Mouse (Mus musculus) midbrain, embryonic 14.5 days (tissue): Measurements from ENCODE around the gene Dpm3. TPM values are rescaled to one million over a fixed set of nuclear protein-coding genes. Genes with fewer than 3 reads are reported as not detected.

Source experiments
- ATAC-seq: fragments of 200-750 bp; cut with Nextera tagmentation; 2 replicates; pipeline ENCODE4 v1.8.0; 2017; ENCODE audit warnings: moderate number of reproducible peaks, moderate library complexity; ENCODE audit not compliant: low FRiP score, low TSS enrichment
- DNase-seq: peaks from one replicate; pipeline ENCODE4 v3.0.0-alpha.2; 2015
- H3K27ac ChIP-seq: fragments of 300-500 bp; sonication (generic); replicated peaks from 2 replicates; pipeline ENCODE4 v1.5.1; 2014; ENCODE audit warnings: mild to moderate bottlenecking, low read depth, low read length, moderate library complexity
- H3K27me3 ChIP-seq: fragments of 300-500 bp; sonication (generic); 2 replicates; pipeline ENCODE4 v1.6.1; 2014; ENCODE audit warnings: low read length, control low read depth, mixed read lengths; ENCODE audit not compliant: control insufficient read depth, insufficient read depth
- H3K36me3 ChIP-seq: fragments of 300-500 bp; sonication (generic); 2 replicates; pipeline ENCODE4 v1.6.1; 2014; ENCODE audit warnings: low read length, control low read depth; ENCODE audit not compliant: control insufficient read depth, insufficient read depth
- H3K4me1 ChIP-seq: fragments of 300-500 bp; sonication (generic); 2 replicates; pipeline ENCODE4 v1.6.1; 2014; ENCODE audit warnings: mild to moderate bottlenecking, antibody characterized with exemption, low read length, control low read depth; ENCODE audit not compliant: control insufficient read depth, insufficient read depth
- H3K4me2 ChIP-seq: fragments of 300-500 bp; sonication (generic); 2 replicates; pipeline ENCODE4 v1.6.1; 2014; ENCODE audit warnings: mild to moderate bottlenecking, low read length, moderate library complexity
- H3K4me3 ChIP-seq: fragments of 300-500 bp; sonication (generic); replicated peaks from 2 replicates; pipeline ENCODE4 v1.5.1; 2014; ENCODE audit warnings: low read depth, low read length
- H3K9ac ChIP-seq: fragments of 300-500 bp; sonication (generic); replicated peaks from 2 replicates; pipeline ENCODE4 v1.6.1; 2014; ENCODE audit warnings: mild to moderate bottlenecking, low read length, moderate library complexity
- H3K9me3 ChIP-seq: fragments of 300-500 bp; sonication (generic); 2 replicates; pipeline ENCODE4 v1.6.1; 2016; ENCODE audit warnings: low read length, control low read depth, mixed read lengths; ENCODE audit not compliant: control insufficient read depth
- WGBS: fragments of 180-500 bp; shearing (Covaris S2); extraction: QIAGEN DNeasy Blood & Tissue Kit; methylation state at CpG from one replicate; pipeline ENCODE4 v1.1.7; 2014; 5-methylcytosine and 5-hydroxymethylcytosine counted together
- polyA plus RNA-seq: library from polyadenylated mRNA; unstranded; fragments of >200 nt; fragmentation: Nextera tagmentation; extraction: Ambion mirVana; gene quantifications from 2 replicates; pipeline ENCODE4 v1.2.1, GENCODE M21; 2014

The Dpm3 gene
- polyA plus RNA-seq, 1 experiment from 2014 or later = 71.6 TPM

DNA sequence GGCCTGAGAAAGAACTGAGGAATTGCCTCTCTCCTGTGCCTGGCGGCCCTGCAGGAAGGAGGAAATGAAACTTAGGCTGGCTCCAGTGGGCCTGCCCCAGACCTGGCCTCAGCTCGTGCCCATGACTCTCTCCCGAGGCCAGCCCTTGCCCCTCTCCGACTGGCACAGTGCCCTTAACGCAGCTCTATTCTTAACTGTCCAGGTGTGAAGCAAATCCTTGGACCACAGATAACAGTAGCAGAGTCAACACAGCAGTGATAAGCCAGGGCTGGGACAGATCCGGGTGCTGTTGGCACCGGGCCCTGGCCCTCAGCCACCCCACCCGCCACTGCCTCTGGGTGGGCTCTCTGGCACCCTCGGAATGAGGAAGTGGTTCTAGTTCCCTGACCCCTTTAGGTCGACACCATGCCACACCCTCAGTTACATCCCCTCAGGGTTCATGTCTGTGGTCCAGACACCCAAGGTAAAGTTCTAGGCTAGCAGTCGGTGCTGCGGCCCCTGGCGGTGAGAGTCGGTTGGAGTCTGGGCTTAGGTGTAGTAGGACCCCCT is 25.5 kb upstream of the Dpm3 start:
- Histone ChIP-seq H3K27ac (no peak overlapping the region), H3K4me3 (no peak overlapping the region), H3K4me1 (no peaks in the 10 kb centered on the region), H3K9ac (no peak overlapping the region; the same call in 1 of the 2 replicates), H3K36me3 (peaks cover 62% of the 10 kb centered on the region), H3K4me2 (no peak overlapping the region), H3K27me3 (no peaks in the 10 kb centered on the region), H3K9me3 (no peaks in the 10 kb centered on the region)
- WGBS = 84% methylated on average over 14 of the region's 14 CpGs
- no peak for DNase-seq
- no peak for ATAC-seq

DNA sequence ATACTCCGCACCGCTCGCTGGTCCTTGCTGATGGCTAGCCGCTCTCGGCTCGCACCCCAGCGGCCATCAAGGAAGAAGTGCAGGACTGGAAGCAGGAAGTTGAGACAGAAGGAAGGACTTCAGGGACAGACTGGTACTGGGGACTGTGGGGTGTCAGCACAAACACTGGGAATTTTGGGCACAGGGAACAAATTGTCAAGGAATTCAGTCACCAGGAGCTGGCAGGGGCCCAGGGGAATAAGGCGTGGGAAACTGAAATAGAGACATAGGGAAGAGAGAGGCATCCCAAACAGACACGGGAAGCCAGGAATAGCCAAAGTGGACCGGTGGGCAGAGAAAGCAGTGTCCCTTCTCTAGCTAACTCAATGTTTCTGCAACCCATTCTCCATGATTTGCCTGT is 22.6 kb upstream of the Dpm3 start:
- no peak overlapping the region for H3K4me2 ChIP-seq
- ATAC-seq (no peak), DNase-seq (no peak)
- 94% methylated on average over 10 of the region's 10 CpGs for WGBS
- H3K4me3 ChIP-seq = no peak overlapping the region
- H3K9me3 ChIP-seq = no peaks in the 10 kb centered on the region
- H3K9ac ChIP-seq = no peak overlapping the region
- peaks cover 90% of the 10 kb centered on the region for H3K36me3 ChIP-seq
- no peak overlapping the region for H3K27ac ChIP-seq
- H3K4me1 ChIP-seq = no peaks in the 10 kb centered on the region
- H3K27me3 ChIP-seq = no peaks in the 10 kb centered on the region

DNA sequence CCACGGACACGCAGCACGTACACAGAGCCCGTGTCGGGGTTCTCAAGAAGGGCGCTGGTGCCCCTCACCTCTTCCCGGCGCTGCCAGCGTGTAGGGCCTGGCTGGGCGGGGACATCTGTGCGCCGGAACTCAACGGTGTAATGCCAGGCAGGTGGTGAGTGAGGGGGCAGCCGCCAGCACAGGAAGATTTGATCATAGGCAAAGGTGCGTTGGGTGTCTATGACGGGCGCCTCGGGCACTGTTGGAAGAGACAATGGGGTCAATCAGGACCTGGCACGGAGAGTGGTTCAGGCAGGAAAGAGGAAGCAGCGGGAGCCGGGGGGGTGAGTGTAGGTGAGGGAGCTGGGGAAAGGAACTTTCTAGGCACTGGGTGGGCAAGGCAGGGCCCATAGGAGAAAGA is 21.5 kb upstream of the Dpm3 start:
- H3K27ac ChIP-seq = no peak overlapping the region
- 95% methylated on average over 21 of the region's 21 CpGs for WGBS

DNA sequence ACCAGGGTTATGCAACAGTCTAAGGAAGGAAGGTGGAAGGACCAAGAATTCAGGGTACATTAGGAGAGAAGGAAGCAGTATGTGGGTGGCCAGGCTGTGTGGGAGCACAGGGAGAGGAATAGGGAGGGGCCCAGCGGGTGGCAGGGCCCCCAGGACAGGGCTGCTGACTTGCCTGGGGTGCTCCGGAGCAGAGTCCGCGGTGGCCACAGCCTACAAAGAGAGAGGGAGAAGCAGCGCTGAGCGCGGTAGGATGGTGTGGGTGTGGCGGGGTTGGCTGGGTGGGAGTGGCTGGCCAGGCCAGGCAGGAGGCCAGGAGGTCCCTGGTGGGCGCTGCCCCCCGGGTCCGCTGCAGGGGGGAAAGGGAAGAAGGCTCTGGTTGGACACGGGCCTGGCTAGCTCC is 20.7 kb upstream of the Dpm3 start:
- Histone ChIP-seq H3K27me3 (no peaks in the 10 kb centered on the region), H3K4me1 (peaks cover 11% of the 10 kb centered on the region), H3K9me3 (no peaks in the 10 kb centered on the region), H3K4me3 (no peak overlapping the region), H3K36me3 (peaks cover 95% of the 10 kb centered on the region), H3K9ac (no peak overlapping the region), H3K4me2 (no peak overlapping the region), H3K27ac (no peak overlapping the region)
- ATAC-seq = no peak
- WGBS = 76% methylated on average over 12 of the region's 12 CpGs
- no peak for DNase-seq

More for the DNA sequence above, 21.5 kb upstream of the Dpm3 start:
- DNase-seq (no peak), ATAC-seq (no peak)
- no peaks in the 10 kb centered on the region for H3K27me3 ChIP-seq
- H3K4me1 ChIP-seq = peaks cover 4% of the 10 kb centered on the region; the same call in 1 of the 2 replicates
- H3K4me2 ChIP-seq = no peak overlapping the region
- no peak overlapping the region for H3K9ac ChIP-seq
- peaks cover 100% of the 10 kb centered on the region for H3K36me3 ChIP-seq
- no peaks in the 10 kb centered on the region for H3K9me3 ChIP-seq
- no peak overlapping the region for H3K4me3 ChIP-seq

DNA sequence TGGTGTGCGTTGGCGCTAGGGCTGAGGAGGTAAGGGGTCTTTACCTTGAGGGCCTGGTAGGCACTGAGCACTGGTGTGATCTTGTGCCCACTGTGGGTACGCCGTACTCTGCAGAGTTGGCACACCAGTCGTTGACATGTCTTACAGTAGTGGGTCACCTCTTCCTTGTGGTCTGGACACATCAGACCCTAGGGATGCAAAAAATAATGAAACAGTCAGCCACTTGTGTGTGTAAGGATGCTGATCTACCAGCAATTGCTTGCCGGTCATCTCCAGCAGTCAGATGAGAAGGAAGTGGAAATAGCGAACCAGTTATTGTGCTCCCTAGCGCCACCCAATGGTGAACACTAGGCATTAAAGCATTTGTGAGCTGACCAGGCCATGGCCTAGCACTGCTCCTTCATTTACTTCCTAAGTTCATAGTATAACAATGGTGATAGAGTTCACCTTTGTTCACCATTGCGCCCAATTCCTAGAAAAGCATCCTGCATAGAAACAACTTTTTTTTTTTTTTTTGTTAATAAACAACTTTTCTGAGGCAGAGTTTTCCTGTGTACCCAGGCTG is 16.7 kb upstream of the Dpm3 start:
- Histone ChIP-seq H3K36me3 (peaks cover 57% of the 10 kb centered on the region), H3K4me2 (peak overlapping the region; percentile 84), H3K9ac (no peak overlapping the region), H3K4me3 (no peak overlapping the region), H3K27me3 (no peaks in the 10 kb centered on the region), H3K9me3 (no peaks in the 10 kb centered on the region), H3K27ac (no peak overlapping the region), H3K4me1 (peaks cover 34% of the 10 kb centered on the region)
- WGBS = 72% methylated on average over 9 of the region's 9 CpGs
- DNase-seq = peak; percentile 73
- no peak for ATAC-seq

DNA sequence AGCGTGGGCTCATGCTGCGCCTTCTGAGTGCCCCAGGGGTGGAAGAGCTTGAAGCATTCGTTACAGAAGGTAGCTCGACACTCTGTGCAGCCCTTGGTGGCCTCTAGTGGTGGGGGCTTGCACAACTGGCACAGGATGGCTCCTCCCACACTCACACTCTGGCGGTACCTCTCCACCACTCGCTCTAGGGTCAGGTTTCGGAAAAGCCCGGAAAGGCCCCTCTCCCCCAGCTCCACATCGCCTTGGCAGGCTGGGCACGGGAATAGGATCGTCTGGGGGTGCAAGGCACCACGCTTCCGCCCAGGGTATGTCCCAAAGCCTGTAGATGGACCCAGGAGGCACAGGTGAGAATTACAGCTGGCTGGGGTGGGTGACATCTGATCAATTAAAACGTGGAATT is 15.5 kb upstream of the Dpm3 start:
- H3K9ac ChIP-seq = peak overlapping the region; percentile 74
- WGBS = 9% methylated on average over 14 of the region's 14 CpGs
- peak overlapping the region; percentile 63 for H3K4me3 ChIP-seq
- peaks cover 45% of the 10 kb centered on the region for H3K36me3 ChIP-seq
- peak overlapping the region; percentile 84 for H3K4me2 ChIP-seq
- no peaks in the 10 kb centered on the region for H3K9me3 ChIP-seq
- H3K27me3 ChIP-seq = no peaks in the 10 kb centered on the region
- peak overlapping the region; percentile 96 for H3K27ac ChIP-seq
- ATAC-seq (no peak), DNase-seq (peak; percentile 71)
- peaks cover 36% of the 10 kb centered on the region for H3K4me1 ChIP-seq

DNA sequence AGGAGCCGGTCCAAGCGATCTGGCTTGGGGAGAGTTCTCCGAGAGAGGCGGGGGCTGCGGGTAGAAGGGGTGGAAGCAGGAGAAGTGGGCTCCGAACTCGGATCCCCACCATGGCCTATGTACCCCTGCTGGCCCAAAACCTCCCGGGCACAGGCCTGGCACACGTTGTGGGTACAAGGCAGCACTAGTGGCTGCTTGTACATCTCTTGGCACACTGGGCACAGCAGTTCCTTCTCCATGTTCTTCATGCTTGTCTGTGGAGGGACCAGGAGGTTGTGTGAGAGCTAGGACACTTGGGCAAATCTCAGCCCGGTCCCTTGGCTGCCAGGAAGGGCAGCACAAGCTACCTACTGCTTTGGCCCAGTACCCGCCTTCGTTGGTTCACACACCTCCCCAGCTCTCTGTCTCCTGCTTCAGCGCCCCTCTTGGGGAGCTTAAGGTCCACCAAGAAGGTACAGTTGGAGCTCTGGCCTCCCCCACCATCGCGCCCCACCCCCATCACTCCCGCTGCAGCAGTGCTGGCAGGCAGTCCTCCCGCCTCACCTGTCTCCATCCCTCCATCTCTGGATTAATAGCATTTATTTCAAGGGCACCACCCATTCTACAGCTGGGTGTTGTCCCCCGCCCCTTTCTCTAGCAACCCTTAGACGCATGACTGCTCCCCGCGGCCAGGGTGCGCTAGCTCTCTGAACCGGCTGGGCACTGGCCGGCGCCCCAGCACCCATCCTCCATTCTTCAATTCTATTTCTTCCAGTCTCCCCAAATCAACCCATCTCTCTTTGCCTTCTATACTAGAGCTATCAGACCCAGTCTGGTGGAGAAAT is 14.8 kb upstream of the Dpm3 start:
- Histone ChIP-seq H3K4me2 (peak overlapping the region; percentile 84), H3K27ac (peak overlapping the region; percentile 96), H3K9ac (peak overlapping the region; percentile 74), H3K9me3 (no peaks in the 10 kb centered on the region), H3K4me3 (peak overlapping the region; percentile 63), H3K27me3 (no peaks in the 10 kb centered on the region), H3K36me3 (peaks cover 39% of the 10 kb centered on the region), H3K4me1 (peaks cover 36% of the 10 kb centered on the region)
- WGBS = 9% methylated on average over 25 of the region's 25 CpGs
- no peak for DNase-seq
- peak; percentile 17 for ATAC-seq

DNA sequence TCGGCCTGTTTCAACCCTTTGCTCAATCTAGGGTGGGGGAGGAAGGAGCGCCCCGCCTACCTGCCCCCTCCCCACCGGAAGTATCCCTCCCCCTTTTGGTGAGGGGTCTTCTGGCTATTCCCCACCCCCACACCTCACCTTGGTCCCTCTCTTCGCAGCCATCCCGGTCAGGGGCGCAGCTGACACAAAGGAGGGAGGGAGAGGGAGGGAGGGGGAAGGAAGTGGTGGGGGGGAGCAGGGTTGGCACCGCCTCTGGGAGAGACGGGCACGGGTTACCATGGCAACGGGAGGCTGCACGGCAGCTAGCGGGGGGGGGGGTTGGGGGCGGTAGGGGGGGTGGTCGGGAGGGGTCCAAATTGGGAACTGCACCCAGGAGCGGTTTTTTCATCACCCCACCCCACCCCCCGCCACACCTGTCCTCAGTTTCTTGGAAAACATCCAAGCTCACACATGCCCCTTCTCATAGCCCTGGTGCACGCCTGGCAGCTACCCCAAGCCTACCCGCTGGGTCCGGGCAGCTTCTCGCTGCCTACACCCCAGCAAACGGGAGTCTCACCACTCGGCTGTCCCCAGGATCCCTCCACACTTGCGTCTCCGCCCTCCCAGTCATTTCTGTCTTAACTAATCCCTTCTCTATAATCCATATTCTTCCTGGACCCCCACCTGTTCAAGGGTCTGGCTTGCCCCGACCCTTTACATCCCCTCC is 14.0 kb upstream of the Dpm3 start:
- Histone ChIP-seq H3K27ac (peak overlapping the region; percentile 96), H3K4me3 (peak overlapping the region; percentile 63), H3K9me3 (no peaks in the 10 kb centered on the region), H3K36me3 (peaks cover 34% of the 10 kb centered on the region), H3K9ac (peak overlapping the region; percentile 74), H3K27me3 (no peaks in the 10 kb centered on the region), H3K4me1 (peaks cover 36% of the 10 kb centered on the region), H3K4me2 (peak overlapping the region; percentile 84)
- ATAC-seq (peak; percentile 68), DNase-seq (peak; percentile 94)
- whole genome bisulfite sequencing = under 1% methylated on average over 18 of the region's 26 CpGs
